Mouse (Mus musculus): ENCODE data around the gene Zfp760.
"Not testable (repeated sequence)": the region's sequence is repeated elsewhere in the genome, so short reads cannot be mapped to it uniquely, and the experiment has no call there.

Zfp760 gene

DNA sequence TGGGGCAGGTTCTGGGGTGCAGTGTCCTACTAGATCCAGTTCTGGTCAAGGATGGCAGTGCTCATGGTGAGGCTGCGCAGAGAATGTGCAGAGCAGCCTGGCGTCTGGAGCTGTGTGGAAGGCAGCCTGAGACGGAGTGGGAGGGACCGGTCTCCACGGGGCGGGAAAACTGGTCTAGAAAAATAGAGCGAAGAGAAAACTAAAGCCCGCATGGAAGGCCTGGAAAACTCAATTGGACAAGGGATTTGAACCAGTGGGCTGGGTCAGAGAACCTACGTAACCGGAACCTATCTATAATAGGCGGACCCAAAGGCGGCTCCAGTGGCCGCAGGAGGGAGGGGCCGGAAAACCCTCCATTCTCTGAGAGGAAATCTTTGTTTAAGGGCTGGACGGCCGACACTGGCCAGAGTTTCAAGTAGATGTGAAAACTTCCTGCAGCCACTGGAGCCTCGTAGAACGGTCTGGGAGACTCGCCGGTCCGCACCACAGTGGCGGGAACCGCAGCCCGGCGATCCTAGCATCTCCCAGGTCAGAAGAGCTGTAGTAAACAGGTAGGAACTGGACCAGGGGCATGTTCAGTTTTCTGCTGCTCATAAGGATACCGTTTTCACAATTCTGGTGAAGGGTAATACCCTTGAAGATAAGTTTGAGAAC is at the start of gene Zfp760:
Zfp760 (plus strand) TSS at position 399 of the 654 bp plus-strand sequence.
- DNase-seq (ENCODE audit: low read depth) = peak; percentile 90

DNA sequence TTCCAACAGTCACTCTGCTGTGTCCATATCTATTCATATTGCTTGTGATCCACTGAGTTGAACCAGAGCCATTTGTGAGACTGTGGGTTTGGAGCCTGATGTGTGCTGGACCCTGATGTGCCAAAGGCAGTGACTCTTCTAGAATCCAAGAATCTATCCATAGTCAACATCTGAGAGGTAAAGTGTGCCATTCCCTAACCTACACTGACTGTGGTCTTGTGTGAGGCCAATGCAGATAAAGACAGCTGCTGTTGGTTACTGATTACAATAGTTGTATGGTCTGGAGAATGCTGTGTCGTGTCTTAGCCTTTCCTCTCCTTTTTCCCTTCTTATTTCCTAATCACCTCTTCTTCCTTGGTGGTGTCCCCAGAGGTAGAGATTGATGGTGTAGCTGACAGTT is 28.7 kb upstream of the Zfp760 start:
- not testable (repeated sequence) for DNase-seq (ENCODE audit: low read depth)

DNA sequence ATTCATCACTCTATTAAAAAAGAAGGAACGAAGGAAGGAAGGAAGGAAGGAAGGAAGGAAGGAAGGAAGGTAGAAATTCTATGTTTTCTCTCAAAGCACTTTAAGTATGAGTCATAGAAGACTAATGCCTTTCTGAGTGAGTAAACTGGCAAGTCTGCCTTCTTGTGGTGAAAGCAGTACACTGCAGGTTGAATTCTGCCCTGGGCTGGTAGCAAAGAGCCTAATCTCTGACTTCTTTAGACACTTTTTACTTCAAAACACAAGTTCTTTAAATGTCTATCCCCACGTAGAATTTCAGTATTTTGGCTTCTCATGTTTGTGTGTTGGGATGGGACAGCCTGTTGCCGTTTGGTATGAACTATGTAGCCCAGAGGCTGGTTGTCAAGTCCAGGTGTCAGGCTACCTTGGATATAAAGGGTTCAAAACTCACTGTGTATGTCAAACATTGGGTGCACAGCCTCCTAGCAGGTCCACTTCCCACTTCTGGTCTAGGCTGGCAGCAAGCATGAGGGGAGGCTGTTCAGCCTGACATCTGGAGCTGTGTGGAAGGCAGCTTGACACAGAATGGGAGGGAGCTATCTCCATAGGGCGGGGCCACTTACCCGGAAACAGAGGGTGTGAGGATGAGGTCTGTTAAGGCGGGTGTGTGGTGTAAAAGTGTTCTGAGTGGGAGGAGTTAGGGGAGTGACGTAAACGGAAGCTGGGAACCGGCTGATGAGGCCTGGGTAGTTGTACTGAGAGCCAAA is 28.1 kb upstream of the Zfp760 start:
- DNase-seq (ENCODE audit: low read depth) = peak; percentile 77

DNA sequence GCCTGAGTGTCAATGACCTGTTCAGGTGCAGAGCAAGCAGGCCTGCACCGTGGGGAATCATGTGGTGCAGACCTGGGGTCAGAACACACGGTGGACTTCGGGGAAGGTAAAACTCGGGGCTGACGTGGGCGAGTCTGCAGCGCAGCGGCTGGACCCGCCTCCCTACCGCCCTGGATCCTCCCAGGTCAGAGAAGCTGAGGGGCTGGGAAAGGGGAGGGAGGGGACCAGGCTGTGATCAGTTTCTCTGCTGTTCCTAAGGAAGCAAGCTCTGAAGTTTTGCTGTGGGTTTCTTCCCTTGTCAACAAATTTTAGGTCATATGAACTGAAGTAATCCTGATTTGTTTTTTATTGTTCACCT is 27.5 kb upstream of the Zfp760 start:
- DNase-seq (ENCODE audit: low read depth) = not testable (repeated sequence)

DNA sequence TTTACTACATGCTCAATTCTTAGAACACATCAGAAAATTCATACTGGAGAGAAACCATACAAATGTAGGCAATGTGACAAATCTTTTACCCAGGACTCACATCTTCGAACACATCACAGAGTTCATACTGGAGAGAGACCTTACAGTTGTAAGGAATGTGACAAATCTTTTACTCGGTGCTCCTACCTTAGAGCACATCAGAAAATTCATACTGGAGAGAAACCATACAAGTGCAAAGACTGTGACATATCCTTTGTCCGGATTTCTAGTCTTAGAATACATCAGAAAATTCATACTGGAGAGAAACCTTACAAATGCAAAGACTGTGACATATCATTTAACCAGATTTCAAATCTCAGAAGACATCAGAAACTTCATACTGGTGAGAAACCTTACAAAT is 16.0 kb upstream of the Zfp760 start, which contains the start of gene Gm10226:
Gm10226 (plus strand) TSS at position 301 of the 400 bp plus-strand sequence.
- no peak for DNase-seq (ENCODE audit: low read depth)

DNA sequence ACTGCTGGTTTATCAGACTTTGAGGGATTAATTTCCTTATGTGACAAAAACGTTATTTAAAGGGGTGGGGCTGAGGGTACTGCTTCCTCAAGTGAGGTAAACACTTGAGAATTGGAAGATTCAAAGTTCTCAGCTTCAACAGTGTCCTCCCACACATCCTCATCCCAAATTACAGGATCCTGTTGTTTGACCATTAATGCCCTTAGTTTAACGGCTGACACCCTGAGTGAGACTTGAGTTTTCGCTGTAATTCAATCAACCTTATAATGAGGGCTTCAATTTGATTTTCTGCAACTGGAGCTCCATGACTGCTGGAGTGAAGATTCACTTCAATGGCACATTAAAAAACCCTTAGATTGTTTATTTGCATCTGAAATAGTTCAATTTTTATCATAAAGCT is 14.2 kb upstream of the Zfp760 start:
- no peak for DNase-seq (ENCODE audit: low read depth)

DNA sequence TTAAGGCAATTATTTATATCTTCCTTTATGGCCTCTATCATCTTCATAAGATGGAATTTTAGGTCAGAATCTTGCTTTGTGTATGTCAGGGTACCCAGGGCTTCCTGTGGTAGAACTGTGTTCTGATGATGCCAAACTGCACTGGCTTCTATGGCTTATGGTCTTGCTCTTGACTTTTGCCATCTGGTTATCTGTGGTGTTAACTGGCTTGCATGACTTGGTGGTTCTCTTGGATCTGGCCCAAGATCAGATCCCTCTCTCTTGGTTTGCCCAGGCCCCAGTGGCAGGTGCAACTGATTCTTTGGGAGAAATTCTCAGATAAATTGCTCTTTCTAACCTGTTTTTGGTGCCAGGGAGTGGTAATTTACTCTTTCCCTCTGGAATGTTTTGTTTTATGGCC is 11.5 kb upstream of the Zfp760 start:
- no peak for DNase-seq (ENCODE audit: low read depth)

DNA sequence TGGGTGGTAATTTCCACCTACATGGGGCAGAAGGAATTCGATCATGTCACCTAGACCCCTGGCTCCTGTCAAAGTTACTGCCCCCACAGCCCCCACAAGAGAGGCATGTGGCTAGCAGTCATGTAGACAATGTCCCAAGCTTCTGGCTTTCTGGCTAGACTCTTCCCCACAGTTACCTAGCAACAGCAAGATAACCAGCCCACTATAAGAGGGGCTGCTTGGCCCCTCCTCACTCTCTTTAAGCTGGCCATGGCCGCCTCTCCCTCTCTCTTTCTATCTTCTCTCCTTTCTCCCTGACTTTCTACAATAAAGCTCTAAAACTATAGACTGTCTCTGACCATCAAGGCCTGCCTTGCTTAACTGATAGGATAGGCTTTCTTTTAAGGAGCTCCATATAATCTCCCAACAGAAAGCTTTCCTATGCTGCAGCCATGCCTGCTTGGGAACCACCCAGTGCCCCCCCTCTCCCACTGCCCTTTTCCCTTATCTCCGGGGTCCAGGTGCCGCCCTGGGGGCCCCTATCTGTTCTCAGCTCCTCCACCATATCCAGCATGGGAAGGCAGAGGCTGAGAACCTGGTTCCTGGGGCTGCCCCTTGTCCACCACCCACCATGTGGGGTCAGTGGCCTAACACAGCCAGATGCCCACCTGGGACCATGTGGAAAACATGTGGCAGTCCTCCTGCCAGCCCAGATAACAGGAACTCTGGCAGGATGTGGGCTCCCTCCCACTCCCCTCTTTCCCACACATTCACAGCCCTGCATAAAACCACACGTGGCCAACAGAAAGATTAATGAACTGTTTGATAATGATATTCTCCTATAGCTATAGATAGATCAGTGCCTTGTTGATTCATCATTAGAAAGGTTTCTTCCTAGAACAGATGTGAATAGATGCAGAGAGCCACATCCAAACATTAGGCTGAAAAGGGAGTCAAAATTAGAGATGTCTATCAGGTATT is 5.0 kb upstream of the Zfp760 start:
- DNase-seq (ENCODE audit: low read depth) = no peak

DNA sequence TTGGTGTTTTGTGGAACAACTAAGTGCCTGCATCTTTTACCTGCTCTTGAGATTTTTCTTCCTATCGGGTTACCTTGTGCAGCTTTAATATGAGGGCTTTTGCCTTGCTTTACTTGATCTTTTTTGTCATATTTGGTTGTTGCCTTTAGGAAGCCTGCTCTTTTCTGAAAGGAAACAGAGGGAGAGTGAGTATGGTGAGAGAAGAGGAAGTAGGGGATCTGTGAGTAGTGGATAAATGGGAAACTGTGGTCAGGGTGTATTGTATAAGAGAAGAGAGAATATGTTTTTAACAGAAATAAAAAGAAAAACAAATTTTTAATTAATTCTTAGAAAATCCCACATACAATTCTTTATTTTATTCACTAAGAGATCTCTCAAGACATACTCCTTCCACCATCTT is 4.1 kb upstream of the Zfp760 start:
- no peak for DNase-seq (ENCODE audit: low read depth)

DNA sequence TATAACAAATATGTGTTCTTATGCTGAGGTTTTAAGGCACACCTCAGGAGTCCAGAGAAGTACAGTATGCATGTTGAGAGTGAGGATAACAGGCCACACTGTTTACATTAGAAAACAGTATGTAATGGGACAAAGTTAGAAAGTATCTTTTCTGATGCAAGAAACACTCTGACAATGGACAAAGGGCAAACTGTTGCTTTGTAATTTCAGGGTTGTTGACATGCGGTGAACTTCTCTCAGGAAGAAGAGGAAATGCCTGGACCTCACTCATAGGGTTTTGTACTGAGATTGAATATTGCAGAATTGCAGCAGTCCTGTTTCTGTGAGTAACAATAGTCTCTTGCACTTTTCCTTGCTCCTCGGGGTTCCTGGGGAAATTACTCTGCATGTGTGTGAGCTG is 860 bp downstream of the Zfp760 start:
- DNase-seq (ENCODE audit: low read depth) = no peak

DNA sequence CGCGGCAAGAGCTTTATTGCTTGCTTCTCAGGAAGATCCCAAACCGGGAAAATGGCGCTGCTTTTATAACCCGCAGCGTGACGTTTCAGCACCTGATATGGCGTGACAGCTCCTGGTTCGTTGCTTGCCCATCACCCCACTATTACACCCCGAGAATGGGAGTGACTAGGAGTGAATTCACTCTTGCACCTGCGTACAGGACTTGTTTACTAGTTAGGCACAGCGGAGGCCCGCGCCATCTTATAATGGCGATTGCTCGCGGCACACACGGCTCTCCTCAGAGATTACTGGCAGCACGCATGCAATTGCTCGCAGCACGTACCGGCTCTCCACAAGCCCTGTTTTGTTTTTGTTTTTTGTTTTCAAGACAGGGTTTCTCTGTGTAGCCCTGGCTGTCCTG is 23.0 kb downstream of the Zfp760 start, which contains the start of gene Zfp229:
Zfp229 (plus strand) TSS at position 301 of the 400 bp plus-strand sequence.
- not testable (repeated sequence) for DNase-seq (ENCODE audit: low read depth)

DNA sequence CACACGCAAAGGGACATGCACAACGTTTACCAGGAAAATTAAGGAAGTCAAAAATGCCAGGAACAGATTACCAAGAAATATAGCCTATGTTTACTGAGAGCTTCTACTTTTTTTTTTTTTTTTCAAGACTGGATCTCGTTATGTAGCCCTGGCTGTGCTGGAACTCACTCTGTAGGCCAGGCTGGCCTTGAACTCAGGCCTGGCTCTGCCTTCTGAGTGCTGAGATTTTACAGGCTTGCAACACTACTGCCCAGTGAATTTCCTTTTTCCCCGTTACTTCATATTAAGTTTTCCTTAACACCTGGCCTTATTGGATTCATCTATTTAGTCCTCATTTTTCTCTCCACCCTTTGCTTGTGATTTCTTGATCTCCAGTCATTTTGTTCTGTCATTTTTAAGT is 25.5 kb downstream of the Zfp760 start:
- no peak for DNase-seq (ENCODE audit: low read depth)

DNA sequence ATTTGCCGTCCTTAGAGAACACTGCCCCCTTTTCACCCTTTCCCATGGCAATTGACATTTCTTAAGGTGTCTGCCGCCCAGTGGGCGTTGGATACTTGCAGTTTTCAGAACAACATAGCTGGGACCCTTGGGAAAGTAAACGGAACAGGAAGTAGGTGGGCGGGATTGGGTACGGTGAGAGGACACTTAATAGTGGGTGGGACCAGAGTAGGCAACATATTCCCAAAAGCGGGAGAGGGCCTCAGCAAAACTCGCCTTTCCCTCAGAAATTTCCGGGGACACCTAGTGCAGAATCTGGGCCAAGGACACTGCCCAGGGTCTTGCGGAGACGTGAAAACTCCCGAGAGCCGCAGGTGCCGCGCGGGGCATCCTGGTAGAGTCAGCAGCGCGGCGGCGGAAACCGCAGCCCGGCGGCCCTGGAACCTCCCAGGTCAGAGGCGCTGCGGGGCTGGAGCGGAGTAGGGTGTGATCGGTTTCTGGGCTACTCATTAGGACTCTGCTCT is 26.0 kb downstream of the Zfp760 start:
- DNase-seq (ENCODE audit: low read depth) = peak; percentile 56

DNA sequence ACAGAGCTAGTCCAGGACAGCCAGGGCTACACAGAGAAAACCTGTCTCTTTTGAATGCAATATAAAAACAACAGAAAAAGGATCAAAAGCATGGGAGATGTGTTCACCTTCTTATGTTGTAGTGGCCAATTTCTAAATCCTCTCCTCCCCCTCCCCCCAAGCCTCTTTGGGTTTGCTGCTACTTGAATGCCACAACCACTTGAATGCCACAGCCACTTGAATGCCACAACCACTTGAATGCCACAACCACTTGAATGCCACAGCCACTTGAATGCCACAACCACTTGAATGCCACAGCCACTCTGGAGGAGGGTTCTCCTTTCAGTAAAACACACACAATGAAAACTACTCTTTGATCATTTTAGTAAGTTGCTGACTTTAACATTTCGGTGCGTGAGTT is 45.2 kb downstream of the Zfp760 start:
- DNase-seq (ENCODE audit: low read depth) = no peak

DNA sequence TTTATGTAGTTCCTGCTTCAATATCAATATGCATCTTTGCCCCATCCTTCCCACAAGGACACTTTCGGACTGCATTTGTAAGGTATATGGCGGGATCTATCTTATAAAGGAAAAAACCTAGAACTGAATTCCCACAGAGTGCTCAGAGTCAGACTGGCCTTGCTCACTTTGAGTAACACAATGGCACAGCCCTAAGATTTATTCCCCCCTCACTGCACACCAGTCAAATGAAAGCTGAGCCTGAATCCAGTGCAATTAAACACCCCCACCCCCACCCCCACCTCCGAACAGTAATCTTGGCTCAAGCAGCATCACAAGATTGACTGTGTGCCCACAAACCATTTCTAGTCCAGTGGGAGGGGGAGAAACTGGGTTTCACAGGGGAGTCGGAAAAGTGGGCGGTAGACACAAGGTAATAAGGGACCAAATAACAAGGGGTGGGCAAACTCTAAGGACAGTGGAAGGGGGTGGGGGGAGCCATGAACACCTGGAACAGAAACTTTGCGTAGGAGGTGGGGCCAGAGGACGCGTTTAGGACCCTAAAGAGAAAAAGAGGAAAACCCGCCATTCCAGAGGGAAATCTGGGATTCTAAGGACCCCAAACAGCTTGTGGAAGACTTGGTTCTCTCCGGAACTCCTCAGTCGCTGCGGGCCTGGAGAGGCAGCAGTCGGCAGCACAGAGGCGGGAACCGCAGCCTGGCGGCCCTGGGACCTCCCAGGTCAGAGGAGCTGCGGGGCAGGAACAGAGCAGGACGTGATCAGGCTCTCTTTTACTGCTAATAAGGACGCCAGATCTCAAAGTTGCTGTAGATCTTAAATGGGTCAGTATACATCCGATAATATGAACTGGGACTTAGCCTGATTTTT is 46.0 kb downstream of the Zfp760 start:
- no peak for DNase-seq (ENCODE audit: low read depth)

DNA sequence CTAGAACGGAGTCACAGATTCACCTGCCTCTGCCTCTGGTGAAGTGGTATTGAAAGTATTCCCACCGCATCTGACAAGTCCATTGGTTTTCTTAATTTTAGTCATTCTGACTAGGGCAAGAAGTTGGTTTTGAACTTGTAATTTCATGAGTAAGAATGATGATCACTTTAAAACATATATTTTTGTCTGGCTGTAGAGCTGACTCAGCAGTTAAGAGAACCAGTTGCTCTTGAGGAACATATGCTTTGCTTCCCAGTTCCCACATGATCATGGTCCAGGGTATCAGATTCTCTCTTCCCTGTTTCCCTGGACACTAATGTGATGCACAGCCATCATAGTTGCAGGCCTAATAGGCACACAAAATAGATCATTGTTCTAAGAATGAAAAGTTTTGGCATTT is 62.8 kb downstream of the Zfp760 start:
- DNase-seq (ENCODE audit: low read depth) = no peak
